Mouse (Mus musculus) G1E (cell line): ENCODE results near the gene Lats2. TPM values are rescaled to one million over a fixed set of nuclear protein-coding genes. Genes with fewer than 3 reads are reported as not detected.

Experiments used
- ATAC-seq: 2 replicates; pipeline ENCODE4 v1.8.0; 2016; ENCODE audit warnings: mild to moderate bottlenecking; ENCODE audit not compliant: insufficient number of reproducible peaks, poor library complexity, low FRiP score, severe bottlenecking; ENCODE audit errors: extremely low read depth
- DNase-seq: peaks from one replicate; pipeline ENCODE4 v3.0.0; 2012; ENCODE audit warnings: low spot score
- H3K27me3 ChIP-seq: 2 replicates; pipeline ENCODE4 v1.6.1; 2012; ENCODE audit warnings: mild to moderate bottlenecking, low read length, inconsistent platforms; ENCODE audit not compliant: insufficient read depth
- H3K36me3 ChIP-seq: replicated peaks from 2 replicates; pipeline ENCODE3; 2012; ENCODE audit warnings: mild to moderate bottlenecking, inconsistent platforms
- H3K4me1 ChIP-seq: 2 replicates; pipeline ENCODE4 v1.6.1; 2012; ENCODE audit warnings: low read depth, low read length, inconsistent platforms, mixed read lengths; ENCODE audit not compliant: insufficient read depth
- H3K4me3 ChIP-seq: 2 replicates; pipeline ENCODE4 v1.5.1; 2012; ENCODE audit warnings: low read depth, mild to moderate bottlenecking, inconsistent platforms, low read length, moderate library complexity, mixed read lengths
- H3K9me3 ChIP-seq: replicated peaks from 2 replicates; pipeline ENCODE4 v1.6.1; 2012; ENCODE audit warnings: inconsistent platforms
- CTCF ChIP-seq: IDR thresholded peaks from 2 replicates; pipeline ENCODE4 v1.5.1; 2012; ENCODE audit warnings: low read depth, low read length, inconsistent platforms, mixed read lengths
- GATA1 ChIP-seq: IDR thresholded peaks from 2 replicates; pipeline ENCODE4 v1.6.1; 2012; ENCODE audit warnings: borderline replicate concordance, low read length, inconsistent platforms, mixed read lengths
- GATA2 ChIP-seq: IDR thresholded peaks from 2 replicates; pipeline ENCODE4 v1.6.1; 2012; ENCODE audit warnings: low read depth, low read length, inconsistent platforms, borderline replicate concordance
- POLR2AphosphoS5 ChIP-seq: IDR thresholded peaks from 2 replicates; pipeline ENCODE4 v1.6.1; 2012; ENCODE audit warnings: low read depth, low read length, inconsistent platforms; ENCODE audit not compliant: insufficient replicate concordance
- TAL1 ChIP-seq: conservative IDR thresholded peaks from 2 replicates; pipeline ENCODE4 v1.6.1; 2012; ENCODE audit warnings: low read depth, low read length, inconsistent platforms, mixed read lengths
- polyA plus RNA-seq: library from polyadenylated mRNA; stranded (reverse); fragments of >175 nt; gene quantifications from 2 replicates; pipeline ENCODE4 v1.2.3, GENCODE M21; 2012
- total RNA-seq, 2 experiments: library from RNA; stranded (forward) in 1 of 2; stranded (reverse) in 1 of 2; fragments of 200-1000 nt in 1 of 2; fragments of >200 nt in 1 of 2; fragmentation: Nextera tagmentation in 1 of 2; gene quantifications; 2 replicates each; pipeline ENCODE4 v1.2.3; 2014 to 2017

Lats2 gene
- total and polyA plus RNA-seq, 3 experiments = 3.5 to 6.5 (median 5.8) TPM

DNA sequence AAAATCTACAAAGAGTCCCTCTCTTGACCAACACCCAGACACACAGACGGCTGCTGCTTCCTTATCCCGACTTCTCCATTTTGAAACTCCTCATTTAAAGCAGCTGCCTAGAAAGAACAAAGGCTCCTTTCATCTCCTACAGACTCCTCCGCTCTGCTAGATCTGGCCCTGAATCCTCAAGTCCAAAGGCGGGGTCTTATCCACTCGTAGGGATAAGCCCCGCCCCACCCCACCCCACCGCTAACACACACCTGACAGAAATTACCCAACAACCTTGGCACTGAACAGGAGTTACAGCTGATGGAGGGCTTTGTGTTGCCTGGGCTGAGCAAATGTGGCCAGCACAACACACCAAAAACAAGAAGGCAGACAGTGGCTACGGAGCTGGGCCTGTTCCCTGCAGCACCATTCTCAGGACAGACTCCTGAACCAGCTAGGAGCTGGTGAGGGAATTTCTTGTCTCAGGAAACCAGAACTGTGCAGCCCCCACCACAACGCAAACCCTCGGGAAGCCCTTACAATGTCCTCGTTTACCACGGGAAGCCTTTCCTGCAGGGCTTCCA is 56.2 kb downstream of the Lats2 start:
- Histone ChIP-seq H3K9me3 (no peaks in the 10 kb centered on the region), H3K36me3 (peaks cover 10% of the 10 kb centered on the region), H3K4me1 (no peaks in the 10 kb centered on the region; the same call in 1 of the 2 replicates), H3K4me3 (no peak overlapping the region), H3K27me3 (peaks cover 17% of the 10 kb centered on the region; the same call in 1 of the 2 replicates)
- TF ChIP-seq GATA1 (no peak), CTCF (no peak)
- ATAC-seq (no peak), DNase-seq (no peak)

DNA sequence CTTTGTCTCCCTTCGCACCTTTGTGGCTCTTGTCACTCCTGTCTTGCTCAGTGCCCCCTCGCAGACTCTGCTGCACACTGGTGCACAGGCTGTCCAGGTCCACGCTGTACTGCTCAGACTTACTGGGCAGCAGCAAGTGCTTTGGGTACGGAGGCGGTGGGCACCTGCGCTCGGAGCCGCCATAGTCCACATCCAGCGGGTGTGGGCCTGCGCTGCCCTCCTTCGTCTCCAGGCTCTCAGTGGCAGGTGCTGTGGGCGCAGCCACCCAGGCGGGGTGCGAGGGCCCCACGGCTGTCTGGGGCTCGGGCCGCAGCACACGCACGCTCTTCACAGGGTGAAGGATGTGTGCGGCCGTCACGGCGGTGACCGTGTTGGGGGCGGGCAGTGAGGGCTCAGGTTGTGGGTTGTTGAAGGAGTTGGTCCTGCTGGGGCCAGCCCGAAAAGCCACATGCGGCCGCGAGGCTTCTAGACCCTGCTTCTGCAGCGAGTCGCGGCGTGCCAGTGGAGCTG is 58.7 kb downstream of the Lats2 start:
- ATAC-seq (no peak), DNase-seq (no peak)
- Histone ChIP-seq H3K36me3 (peaks cover 10% of the 10 kb centered on the region), H3K27me3 (peaks cover 14% of the 10 kb centered on the region; the same call in 1 of the 2 replicates), H3K9me3 (no peaks in the 10 kb centered on the region), H3K4me1 (no peaks in the 10 kb centered on the region; the same call in 1 of the 2 replicates), H3K4me3 (peak overlapping the region; percentile 3; the same call in 1 of the 2 replicates)
- no peak for TF ChIP-seq GATA2
- no peak for TF ChIP-seq GATA1
- TF ChIP-seq CTCF = no peak

DNA sequence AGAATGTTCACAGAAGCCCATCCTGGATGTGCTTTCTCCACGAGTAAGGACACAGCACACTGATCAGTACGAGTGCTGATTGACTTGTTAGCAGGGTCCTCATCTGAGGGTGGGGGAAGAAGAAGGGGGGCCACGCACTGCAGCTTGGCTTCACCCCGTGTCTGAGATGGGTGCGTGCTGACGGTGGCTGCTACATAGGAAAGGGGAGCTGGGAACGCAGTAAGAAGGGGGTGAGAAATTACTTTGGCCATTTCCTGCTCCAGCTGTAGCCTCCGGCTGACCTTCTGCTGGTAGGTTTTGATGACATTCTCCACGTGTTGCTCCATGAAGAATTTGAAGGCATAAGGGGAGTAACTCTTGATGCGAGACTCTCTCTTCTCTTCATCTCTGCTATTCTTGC is 59.2 kb downstream of the Lats2 start:
- Histone ChIP-seq H3K27me3 (peaks cover 12% of the 10 kb centered on the region; the same call in 1 of the 2 replicates), H3K4me3 (no peak overlapping the region), H3K9me3 (no peaks in the 10 kb centered on the region), H3K36me3 (peaks cover 10% of the 10 kb centered on the region), H3K4me1 (peaks cover 4% of the 10 kb centered on the region)
- ATAC-seq = no peak
- DNase-seq = no peak
- no peak for TF ChIP-seq GATA1
- TF ChIP-seq POLR2AphosphoS5 = no peak
- TF ChIP-seq GATA2 = no peak
- TF ChIP-seq CTCF = no peak
- TF ChIP-seq TAL1 = no peak

DNA sequence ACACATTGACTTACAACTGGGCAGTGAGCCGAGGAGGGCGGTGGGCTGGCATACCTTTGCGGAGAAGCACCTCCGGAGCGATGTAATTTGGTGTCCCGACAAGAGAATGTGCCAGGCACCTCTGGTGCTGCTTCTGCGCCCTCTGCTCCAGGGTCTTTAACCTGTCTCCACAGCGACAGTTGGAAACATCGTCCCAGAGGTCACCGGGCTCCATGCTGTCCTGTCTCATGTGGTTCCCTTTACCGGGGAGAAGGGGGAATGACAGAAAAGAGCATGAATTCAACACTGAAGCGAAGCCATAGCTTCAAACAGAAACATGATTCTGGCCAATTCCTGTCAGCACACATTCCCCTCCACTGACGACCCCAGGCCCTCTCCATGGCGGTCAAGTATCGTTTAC is 62.1 kb downstream of the Lats2 start:
- H3K9me3 ChIP-seq = no peaks in the 10 kb centered on the region
- H3K36me3 ChIP-seq = peaks cover 12% of the 10 kb centered on the region
- H3K4me3 ChIP-seq = no peak overlapping the region
- no peak for TF ChIP-seq TAL1
- TF ChIP-seq GATA1 = no peak
- no peak for TF ChIP-seq POLR2AphosphoS5
- peaks cover 9% of the 10 kb centered on the region; the same call in 1 of the 2 replicates for H3K27me3 ChIP-seq
- DNase-seq = no peak
- H3K4me1 ChIP-seq = peaks cover 19% of the 10 kb centered on the region
- ATAC-seq = no peak

DNA sequence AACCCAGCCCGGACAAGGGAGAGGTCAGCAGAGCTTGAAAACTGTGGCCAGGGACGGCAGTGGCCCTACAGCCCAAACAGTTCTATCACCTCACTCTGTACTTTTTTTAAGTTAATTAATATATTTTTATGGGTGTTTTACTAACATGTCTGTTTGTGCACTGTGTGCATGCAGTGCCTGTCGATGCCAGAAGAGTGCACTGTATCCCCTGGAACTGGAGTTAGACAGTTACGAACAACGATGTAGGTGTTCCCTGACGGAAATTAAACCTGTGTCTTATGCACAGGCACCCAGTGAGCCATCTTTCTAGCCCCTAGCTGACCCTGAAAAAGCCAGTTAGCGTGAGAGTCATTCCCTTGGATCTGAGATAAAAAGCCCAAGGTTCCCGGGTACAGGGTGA is 62.6 kb downstream of the Lats2 start:
- Histone ChIP-seq H3K4me3 (no peak overlapping the region), H3K4me1 (peaks cover 19% of the 10 kb centered on the region), H3K9me3 (no peaks in the 10 kb centered on the region), H3K27me3 (peaks cover 9% of the 10 kb centered on the region; the same call in 1 of the 2 replicates), H3K36me3 (peaks cover 12% of the 10 kb centered on the region)
- TF ChIP-seq POLR2AphosphoS5 = no peak
- no peak for TF ChIP-seq TAL1
- TF ChIP-seq GATA1 = no peak
- no peak; the same call in 1 of the 2 replicates for TF ChIP-seq CTCF
- no peak for TF ChIP-seq GATA2
- DNase-seq = no peak
- ATAC-seq = no peak

DNA sequence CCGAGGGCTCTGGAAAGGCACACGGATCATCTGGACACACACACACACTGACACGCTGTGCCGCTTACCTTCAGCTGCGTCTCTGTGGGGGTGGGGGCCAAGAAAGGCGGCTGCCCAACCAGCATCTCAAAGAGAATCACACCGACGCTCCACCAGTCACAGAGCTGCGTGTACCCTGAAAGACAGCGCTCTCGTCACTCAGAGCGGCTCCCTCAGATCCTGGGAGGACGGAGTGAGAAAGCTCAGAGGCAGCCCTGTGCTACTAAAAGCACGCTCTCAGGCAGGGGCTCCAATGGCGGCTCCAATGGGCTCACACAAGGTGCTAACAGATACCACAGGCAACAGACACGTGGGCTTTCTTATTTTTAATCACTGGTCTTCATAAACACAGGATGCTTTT is 63.9 kb downstream of the Lats2 start:
- Histone ChIP-seq H3K4me3 (no peak overlapping the region), H3K9me3 (no peaks in the 10 kb centered on the region), H3K4me1 (peaks cover 19% of the 10 kb centered on the region), H3K36me3 (peaks cover 2% of the 10 kb centered on the region), H3K27me3 (peaks cover 7% of the 10 kb centered on the region; the same call in 1 of the 2 replicates)
- DNase-seq (no peak), ATAC-seq (no peak)
- TF ChIP-seq GATA1 (no peak), GATA2 (no peak), TAL1 (no peak), POLR2AphosphoS5 (no peak), CTCF (no peak)
